Comparison of ENCODE assay signal across 8 mouse cellular contexts in the genomic region with DNA sequence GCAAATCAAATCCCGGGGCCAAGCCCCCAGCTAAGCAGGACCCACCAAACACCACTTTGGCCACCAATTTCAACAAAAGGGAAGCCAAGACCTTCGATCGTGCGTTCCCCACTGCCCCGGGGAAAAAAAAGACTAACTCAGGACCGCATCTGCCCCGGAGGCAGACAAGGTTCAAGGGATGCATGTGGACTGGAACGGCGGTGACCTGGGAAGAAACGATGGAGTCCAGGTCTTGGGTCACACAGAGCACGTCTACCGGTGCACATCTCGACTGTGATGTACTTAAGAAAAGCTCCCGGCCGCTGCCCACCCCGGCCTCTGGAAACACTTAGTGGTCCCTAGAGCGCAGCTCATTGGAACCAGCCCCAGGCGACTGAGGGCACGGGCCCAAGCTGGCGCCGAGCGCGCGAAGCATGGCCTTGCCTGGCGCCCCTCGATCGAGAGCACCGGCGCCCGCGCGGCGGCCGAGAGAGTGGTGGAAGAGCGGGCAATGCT. TPM values are rescaled to one million over a fixed set of nuclear protein-coding genes. Genes with fewer than 3 reads are reported as not detected.
DNase-seq lines count a peak whose midpoint lies in the region; ATAC-seq and TF ChIP-seq lines count a peak whose summit lies in the region.

No protein-coding gene starts in this region.

- H3K9ac ChIP-seq in intestine, postnatal 0 days (ENCODE audit: low read depth, low read length), result peak overlapping the region; percentile 81
- peak overlapping the region; percentile 60 for H3K9ac ChIP-seq in midbrain, embryonic 12.5 days (replicated peaks)

- H3K9me3 ChIP-seq in intestine, postnatal 0 days (ENCODE audit: control insufficient read depth), result no peaks in the 10 kb centered on the region
- no peaks in the 10 kb centered on the region for H3K9me3 ChIP-seq in midbrain, embryonic 12.5 days

- H3K27ac ChIP-seq in intestine, postnatal 0 days (ENCODE audit: low read depth, low read length), result peak overlapping the region; percentile 55
- H3K27ac ChIP-seq in midbrain, embryonic 12.5 days (replicated peaks), result 0 out of 2 replicates have a peak overlapping the region, but pooled peaks have one; percentile 17

- no peak; the same call in 1 of the 2 replicates for ATAC-seq in intestine, postnatal 0 days
- no peak; the same call in 1 of the 2 replicates for ATAC-seq in midbrain, embryonic 12.5 days (ENCODE audit: low FRiP score, low read depth)

- H3K36me3 ChIP-seq in intestine, postnatal 0 days (ENCODE audit: control insufficient read depth, insufficient read depth), result no peaks in the 10 kb centered on the region
- no peaks in the 10 kb centered on the region for H3K36me3 ChIP-seq in midbrain, embryonic 12.5 days

- H3K27me3 ChIP-seq in intestine, postnatal 0 days (replicated peaks; ENCODE audit: control insufficient read depth, insufficient read depth, low read length), result no peaks in the 10 kb centered on the region
- peaks cover 52% of the 10 kb centered on the region for H3K27me3 ChIP-seq in midbrain, embryonic 12.5 days

- peak overlapping the region; percentile 93 for H3K4me2 ChIP-seq in intestine, postnatal 0 days (replicated peaks; ENCODE audit: low read depth)
- peak overlapping the region; percentile 62 for H3K4me2 ChIP-seq in midbrain, embryonic 12.5 days (replicated peaks)

- WGBS in intestine, postnatal 0 days, result under 1% methylated on average over 35 of the region's 35 CpGs
- under 1% methylated on average over 30 of the region's 35 CpGs for WGBS in midbrain, embryonic 12.5 days

- H3K4me1 ChIP-seq in intestine, postnatal 0 days (replicated peaks; ENCODE audit: control insufficient read depth, insufficient read depth, low read length), result peaks cover 8% of the 10 kb centered on the region; the same call in 1 of the 2 replicates
- H3K4me1 ChIP-seq in midbrain, embryonic 12.5 days, result peaks cover 31% of the 10 kb centered on the region

- TF ChIP-seq CTCF in intestine, postnatal 0 days (IDR thresholded peaks at IDR 0.05; ENCODE audit: low read depth), result no peak

- peak; percentile 93 for DNase-seq in heart, adult 11 months
- no peak for DNase-seq in heart, adult 8-10 months (ENCODE audit: low spot score)
- peak; percentile 65 for DNase-seq in adrenal gland, adult 2 months
- DNase-seq in gastrocnemius, postnatal 10 days, result peak; percentile 59
- no peak for DNase-seq in spleen, adult 18-20 months
- no peak for DNase-seq in layer of hippocampus, postnatal 25 days (ENCODE audit: extremely low spot score in 1 of 2, low spot score in 1 of 2)

- peak overlapping the region; percentile 75 for H3K4me3 ChIP-seq in intestine, postnatal 0 days (ENCODE audit: low read depth, low read length)
- peak overlapping the region; percentile 53 for H3K4me3 ChIP-seq in midbrain, embryonic 12.5 days

RNA-seq across cellular contexts. Expression of gene Ror2, which starts 0.6 kb away (rescaled TPM):
- total RNA-seq in heart, adult 8-10 months (2022), result 1 to 10 TPM in 3 of 4 experiments, under 1 TPM in 1; 0.72 to 1.2 (median 1.0) TPM
- 1 to 10 TPM; 4.7 to 7.0 TPM for total RNA-seq in adrenal gland, adult 2 months (2021)
- 10.0 and 11.8 TPM in 2 replicates for polyA plus RNA-seq in adrenal gland, adult 2 months (2012; rRNA removed)
- total RNA-seq in gastrocnemius, postnatal 10 days (2021), result 1 to 10 TPM; 3.3 to 4.6 TPM
- polyA plus RNA-seq in intestine, postnatal 0 days (2015; fragmentation: Nextera tagmentation; extraction: Ambion mirVana), result 8.3 and 9.8 TPM in 2 replicates
- polyA plus RNA-seq in midbrain, embryonic 12.5 days (2016; fragmentation: Nextera tagmentation; extraction: Ambion mirVana), result 9.7 and 11.7 TPM in 2 replicates
- 1 to 10 TPM in 1 of 2 experiments, under 1 TPM in 1; 0.86 to 1.1 TPM for total RNA-seq in layer of hippocampus, postnatal 25 days (2021)

Comparison
In these comparisons a context has a peak if more than half of its experiments do, and no peak if none do; other contexts are left out.
1. DNase-seq: peak in heart, adult 11 months (single experiment), adrenal gland, adult 2 months (single experiment) and gastrocnemius, postnatal 10 days (single experiment); none in heart, adult 8-10 months (single experiment), spleen, adult 18-20 months (0 of 2) and layer of hippocampus, postnatal 25 days (0 of 2).